Mouse (Mus musculus) lung, postnatal 10 days (tissue): ENCODE results near the gene Ppme1.
A peak's percentile ranks its signal among the peaks of the same experiment; 100 is the strongest.

Experiments used
- DNase-seq: peaks from one replicate; pipeline ENCODE4 v3.0.0; 2021

Ppme1 gene

DNA sequence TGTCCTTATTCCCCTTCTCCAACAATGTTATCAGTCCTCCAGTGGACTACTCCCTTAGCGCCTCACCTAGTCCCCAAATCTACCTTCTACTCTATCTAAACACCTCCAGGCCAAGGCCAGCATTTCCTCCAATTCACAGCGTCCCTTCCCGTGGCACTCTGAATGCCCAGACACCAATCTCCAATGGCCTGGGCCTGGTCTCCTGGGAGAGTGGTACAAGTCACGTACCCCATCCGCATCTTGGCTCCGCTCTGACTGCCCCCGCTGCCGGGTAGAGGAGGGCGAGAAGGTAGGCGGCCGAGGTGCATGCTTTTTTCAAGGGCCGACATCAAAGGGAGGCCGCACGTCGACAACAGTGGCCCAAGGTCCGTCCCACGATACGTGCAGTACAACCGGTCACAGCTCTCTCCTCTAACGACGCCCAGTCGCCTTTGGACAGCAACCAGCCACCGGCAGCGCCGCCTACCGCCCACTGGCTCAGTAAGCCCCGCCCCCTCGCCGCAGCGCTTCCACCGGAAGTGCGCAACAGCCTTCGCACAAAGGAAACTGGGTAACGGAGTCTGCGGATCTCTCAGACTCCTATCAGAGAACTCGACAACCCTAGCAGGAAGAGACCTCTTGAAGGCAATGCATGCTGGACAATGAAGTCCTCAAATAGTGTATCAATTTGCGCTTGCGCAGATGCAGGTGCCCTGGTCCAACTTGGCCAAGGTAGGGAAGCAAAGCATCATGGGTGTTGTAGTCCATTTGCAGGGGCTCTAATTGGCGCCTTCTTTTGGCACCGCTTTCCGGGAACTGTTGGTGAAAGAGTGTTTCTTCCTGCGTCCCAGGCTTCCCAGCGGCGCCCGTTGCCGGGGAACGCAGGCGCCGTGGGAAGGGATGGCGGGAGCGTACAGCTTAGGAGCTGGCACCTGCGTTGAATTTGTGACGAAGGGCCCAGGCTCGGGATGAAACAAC, at the start of gene Ppme1, which contains the start of gene C2cd3:
Gene Ppme1, minus strand, starts transcription at position 813 of the 957 bp plus-strand sequence.
Gene C2cd3, plus strand, starts transcription at position 739 of the 957 bp plus-strand sequence.
- DNase-seq = peak; percentile 99

DNA sequence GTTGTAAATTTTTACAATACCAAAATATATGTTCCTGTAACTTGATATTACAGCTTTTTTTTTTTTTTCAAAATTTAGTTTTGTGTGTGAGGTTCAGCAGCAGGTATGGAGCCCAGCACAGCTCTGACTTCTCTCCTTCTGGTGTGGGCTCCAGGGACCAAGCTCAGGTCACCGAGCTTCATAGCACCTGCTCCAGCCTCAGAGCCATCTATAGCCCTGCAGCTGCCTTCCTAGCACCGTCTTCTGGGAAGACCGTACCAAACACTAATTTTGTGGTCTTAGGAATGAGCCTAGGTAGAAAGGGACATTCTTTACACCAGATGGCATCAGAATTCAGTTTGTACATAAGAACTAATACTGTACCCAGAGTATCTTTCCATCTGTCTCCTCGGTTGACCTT, 36.6 kb upstream of the Ppme1 start:
- no peak for DNase-seq

DNA sequence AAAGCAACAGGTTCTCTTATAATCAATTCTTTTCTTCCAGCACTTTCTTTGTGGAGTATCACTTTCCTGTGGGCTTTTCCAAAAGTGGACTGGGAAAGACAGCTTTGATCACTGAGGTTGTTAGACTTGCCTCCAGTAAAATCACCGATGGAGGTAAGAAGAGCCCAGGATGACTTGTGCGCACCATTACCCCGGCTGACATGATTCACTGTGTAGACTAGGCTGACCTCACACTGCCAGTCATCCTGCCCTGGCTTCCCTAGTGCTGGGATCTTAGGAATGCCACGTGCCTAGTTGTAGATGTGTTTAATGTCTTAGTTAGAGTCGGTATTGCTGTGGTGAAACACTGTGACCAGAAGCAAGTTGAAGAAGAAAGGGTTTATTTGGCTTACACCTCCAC, 35.6 kb upstream of the Ppme1 start:
- no peak for DNase-seq

DNA sequence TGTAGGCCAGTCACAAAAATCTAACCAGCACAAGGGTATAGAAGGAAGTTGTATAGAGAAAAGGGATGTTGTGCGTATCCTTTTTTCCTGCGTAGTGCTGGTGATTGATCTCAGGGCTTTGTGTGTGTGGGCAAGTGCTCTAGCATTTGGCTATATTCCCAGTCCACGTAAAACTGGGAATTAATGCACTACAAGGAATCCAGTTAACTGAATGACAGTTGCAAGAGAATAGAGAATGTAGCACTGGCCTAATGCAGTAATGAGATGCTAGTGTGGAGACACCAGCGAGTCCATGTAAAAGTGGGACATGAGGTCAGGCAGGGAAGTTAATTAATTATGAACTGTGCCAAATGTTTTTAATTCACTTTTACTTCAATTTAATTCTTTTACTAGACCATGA, 30.6 kb upstream of the Ppme1 start:
- DNase-seq = no peak

GRCm38 (mm10) chr7:100400899-100401539, 28.9 kb upstream of the Ppme1 start:
- DNase-seq = no peak

- DNase-seq = peak; percentile 18
These were observed 27.3 kb upstream of the Ppme1 start for GRCm38 (mm10) chr7:100399231-100399913.

- peak; percentile 53 for DNase-seq
These were observed 20.2 kb upstream of the Ppme1 start for GRCm38 (mm10) chr7:100392265-100392664.

DNA sequence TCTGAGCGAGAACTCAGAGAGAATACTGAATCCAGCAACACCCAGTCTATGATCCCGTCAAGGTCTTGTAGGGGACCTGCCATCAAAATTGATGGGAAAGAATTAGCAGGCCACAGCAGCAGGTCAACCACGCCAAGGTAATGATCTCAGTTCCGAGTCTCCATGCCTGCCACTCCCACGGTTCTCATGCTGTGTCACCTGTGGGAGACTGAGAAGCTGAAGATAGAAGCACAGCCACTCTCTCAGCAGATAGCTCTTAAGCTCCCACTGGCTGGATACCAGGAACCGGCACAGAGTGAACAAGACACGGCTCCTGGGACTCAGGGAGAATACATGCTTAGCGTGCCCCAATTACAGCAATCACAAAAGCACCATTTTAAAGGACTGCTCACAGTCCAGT, 18.1 kb upstream of the Ppme1 start:
- DNase-seq = no peak

DNA sequence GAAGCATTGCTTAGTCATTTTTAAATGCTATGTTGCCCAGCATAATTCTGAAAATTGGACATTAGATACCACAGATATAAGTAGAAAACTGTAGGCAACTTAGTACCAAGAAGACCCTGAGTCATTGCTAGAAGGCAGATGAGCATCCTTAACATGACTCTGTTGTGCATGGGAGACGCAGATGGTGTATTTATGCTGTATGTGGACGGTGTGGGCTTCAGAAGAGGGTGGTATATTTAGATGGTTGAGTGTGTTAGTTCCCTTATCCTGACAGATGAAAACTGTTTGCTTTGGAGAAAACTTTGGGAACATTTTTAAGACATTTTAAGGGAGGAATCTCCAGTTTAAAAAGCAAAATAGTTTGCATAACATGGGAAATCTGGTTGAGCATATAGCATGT, 16.1 kb upstream of the Ppme1 start:
- no peak for DNase-seq

- no peak for DNase-seq
These were observed 11.1 kb upstream of the Ppme1 start for GRCm38 (mm10) chr7:100383207-100383606.

GRCm38 (mm10) chr7:100381161-100381560, 9.1 kb upstream of the Ppme1 start:
- DNase-seq = no peak

DNA sequence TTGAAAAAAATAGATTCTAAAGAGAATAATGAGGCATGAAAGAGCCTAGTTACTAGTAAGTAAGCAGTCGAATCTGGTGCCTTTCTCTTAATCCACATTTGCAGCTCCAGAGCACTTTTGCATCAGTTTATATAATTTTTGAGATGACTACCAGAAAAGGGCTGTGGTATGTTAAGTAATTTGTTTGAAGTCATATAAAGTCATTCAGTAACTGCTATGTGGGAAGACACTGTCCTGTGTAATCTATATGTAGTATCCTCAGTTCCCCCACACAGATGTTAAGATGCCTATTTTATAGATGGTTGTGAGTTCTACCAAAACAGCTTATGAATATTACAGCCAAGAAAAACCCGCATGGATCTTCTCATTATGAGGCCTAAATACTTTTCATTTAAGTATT, 6.2 kb upstream of the Ppme1 start:
- no peak for DNase-seq

DNA sequence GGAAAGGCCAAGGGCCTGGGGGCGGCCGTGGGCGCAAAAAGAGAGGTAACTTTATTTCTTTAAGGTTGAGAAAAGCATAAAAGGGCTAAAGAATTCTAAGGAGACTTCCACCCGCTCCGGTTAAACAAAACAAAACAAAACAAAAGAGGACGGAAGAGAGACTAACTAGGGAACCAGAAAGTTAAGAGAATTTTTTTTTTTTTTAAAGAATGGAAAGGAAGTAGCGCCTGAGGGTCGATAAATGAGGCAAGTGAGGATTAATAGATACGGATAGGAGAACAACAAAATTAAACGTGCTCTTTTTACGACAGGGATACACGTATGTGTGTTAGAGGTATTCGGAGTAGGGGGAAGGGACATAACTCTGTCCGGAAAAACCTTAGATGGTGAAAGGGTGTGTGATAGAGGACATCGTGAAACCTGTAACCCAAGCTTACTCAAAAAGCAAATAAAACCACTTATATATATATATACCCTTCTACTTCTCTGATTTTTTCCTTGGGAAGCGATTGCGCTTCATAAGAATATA, 409 bp upstream of the Ppme1 start:
- peak; percentile 6 for DNase-seq

DNA sequence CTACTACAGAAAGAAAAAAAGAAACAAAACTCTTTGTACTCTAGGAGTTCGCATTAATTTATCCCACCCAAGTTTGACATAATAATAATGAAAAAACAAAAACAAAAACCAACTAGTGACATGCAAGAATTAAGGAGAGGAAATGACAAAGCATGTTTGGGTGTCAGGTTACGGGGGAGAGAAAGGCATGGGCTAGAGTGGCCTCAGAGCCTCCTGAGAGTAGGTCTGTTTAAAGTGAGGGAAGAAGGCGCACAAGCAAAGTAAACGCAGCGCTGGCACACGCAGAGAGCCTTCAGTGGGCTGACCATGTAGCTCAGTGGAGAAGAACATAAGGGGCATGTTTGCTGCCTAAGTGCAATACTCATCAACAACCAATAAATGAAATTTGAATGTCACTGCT, 7.2 kb downstream of the Ppme1 start:
- no peak for DNase-seq

GRCm38 (mm10) chr7:100363162-100363561, 8.9 kb downstream of the Ppme1 start:
- no peak for DNase-seq

- no peak for DNase-seq
These were observed 14.3 kb downstream of the Ppme1 start for GRCm38 (mm10) chr7:100357856-100358255.

DNA sequence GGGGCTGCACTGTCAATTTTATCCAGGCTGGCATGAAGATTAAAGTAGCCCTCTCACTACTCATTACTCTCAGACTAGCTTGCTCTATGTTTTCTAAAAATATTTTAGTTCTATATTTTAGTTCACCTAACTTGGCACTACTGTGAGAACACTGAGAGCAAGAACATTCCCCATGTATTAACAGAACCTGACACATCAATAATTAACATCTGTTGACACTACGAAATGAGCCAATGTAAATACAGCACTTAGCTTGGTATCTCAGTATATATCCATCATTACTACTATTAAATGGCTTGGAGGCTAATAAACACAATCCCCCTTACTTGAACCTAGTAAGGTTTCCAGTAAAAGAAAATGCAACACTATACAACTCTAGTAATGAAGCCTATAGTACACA, 15.3 kb downstream of the Ppme1 start:
- DNase-seq = no peak

DNA sequence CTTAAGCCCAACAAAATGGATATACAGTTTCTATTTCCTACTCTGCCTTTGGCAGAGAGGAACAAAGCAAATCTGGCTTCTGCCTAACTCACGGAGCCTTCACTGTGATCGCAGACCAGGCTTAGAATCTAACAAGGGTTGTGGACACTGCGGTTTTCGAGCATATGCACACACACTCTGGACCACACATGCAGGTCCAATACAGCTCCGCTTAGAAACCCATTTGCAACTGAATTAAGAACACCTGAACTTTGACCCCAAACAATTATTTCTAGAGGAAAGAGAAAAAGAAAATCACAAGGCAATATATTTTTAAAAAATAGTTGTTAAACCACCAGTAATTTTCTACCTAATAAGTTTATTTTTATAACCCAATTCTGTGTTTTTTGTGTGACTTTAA, 15.8 kb downstream of the Ppme1 start:
- no peak for DNase-seq

GRCm38 (mm10) chr7:100354984-100355383, 17.1 kb downstream of the Ppme1 start:
- DNase-seq = no peak

DNA sequence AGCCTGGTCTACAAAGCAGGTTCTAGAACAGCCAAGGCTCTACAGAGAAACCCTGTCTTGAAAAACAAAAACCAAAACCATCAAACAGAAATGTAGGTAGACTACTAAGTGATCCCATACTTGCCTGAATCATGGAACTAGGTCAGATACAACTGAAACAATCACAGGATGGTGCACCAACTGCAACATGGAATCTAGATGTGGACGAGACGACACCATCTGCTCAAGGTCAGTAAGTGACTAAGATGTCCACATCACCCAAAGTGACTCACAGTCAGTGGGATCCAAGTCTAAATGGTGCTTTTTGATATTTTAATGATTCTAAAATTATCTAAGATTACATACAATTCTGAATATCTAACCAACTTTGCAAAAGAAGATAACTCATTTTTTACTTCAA, 36.2 kb downstream of the Ppme1 start:
- DNase-seq = no peak

DNA sequence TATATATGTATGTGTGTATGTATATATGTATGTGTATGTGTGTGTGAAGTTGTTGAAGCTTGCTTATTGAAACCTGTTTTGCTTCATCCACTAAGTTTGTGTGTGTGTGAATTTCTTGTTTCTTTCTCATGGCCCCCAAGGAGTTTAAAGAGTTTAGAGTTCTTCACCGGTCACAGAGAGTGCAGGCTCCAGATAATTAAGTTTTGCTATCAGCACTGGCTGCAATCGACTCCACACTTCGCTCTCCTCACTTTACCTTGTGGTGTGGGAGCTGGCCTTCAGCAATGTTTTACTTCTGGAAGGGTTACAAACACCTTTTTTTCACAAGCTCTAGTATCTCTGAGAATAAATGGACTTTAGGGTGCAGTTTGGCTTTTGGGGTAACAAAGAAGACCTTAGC, 40.8 kb downstream of the Ppme1 start:
- no peak for DNase-seq

- DNase-seq = no peak
These were observed 43.5 kb downstream of the Ppme1 start for GRCm38 (mm10) chr7:100328636-100329035.

GRCm38 (mm10) chr7:100327514-100327913, 44.6 kb downstream of the Ppme1 start:
- peak; percentile 78 for DNase-seq
